Mouse (Mus musculus) neural tube, embryonic 12.5 days (tissue): Measurements from ENCODE around the gene Myh9. TPM values are rescaled to one million over a fixed set of nuclear protein-coding genes. Genes with fewer than 3 reads are reported as not detected.
"Not testable (repeated sequence)": the region's sequence is repeated elsewhere in the genome, so short reads cannot be mapped to it uniquely, and the experiment has no call there.

Source experiments
- ATAC-seq: fragments of 200-750 bp; cut with Nextera tagmentation; 2 replicates; pipeline ENCODE4 v1.8.0; 2017; ENCODE audit warnings: low read depth, mild to moderate bottlenecking, moderate TSS enrichment, moderate library complexity; ENCODE audit not compliant: low FRiP score
- H3K27ac ChIP-seq: fragments of 300-500 bp; sonication (generic); 2 replicates; pipeline ENCODE4 v1.5.1; 2016
- H3K27me3 ChIP-seq: fragments of 300-500 bp; sonication (generic); replicated peaks from 2 replicates; pipeline ENCODE4 v1.6.1; 2016; ENCODE audit warnings: mild to moderate bottlenecking
- H3K36me3 ChIP-seq: fragments of 300-500 bp; sonication (generic); 2 replicates; pipeline ENCODE4 v1.6.1; 2016; ENCODE audit warnings: mild to moderate bottlenecking
- H3K4me1 ChIP-seq: fragments of 300-500 bp; sonication (generic); 2 replicates; pipeline ENCODE4 v1.6.1; 2016
- H3K4me2 ChIP-seq: fragments of 300-500 bp; sonication (generic); replicated peaks from 2 replicates; pipeline ENCODE4 v1.6.1; 2016; ENCODE audit warnings: mild to moderate bottlenecking
- H3K4me3 ChIP-seq: fragments of 300-500 bp; sonication (generic); 2 replicates; pipeline ENCODE4 v1.5.1; 2016
- H3K9ac ChIP-seq: fragments of 300-500 bp; sonication (generic); 2 replicates; pipeline ENCODE4 v1.6.1; 2016; ENCODE audit warnings: mild to moderate bottlenecking
- H3K9me3 ChIP-seq: fragments of 300-500 bp; sonication (generic); 2 replicates; pipeline ENCODE4 v1.6.1; 2016; ENCODE audit warnings: mild to moderate bottlenecking
- WGBS: fragments of 180-500 bp; shearing (Covaris S2); methylation state at CpG from one replicate; pipeline ENCODE4 v1.1.7; 2016; 5-methylcytosine and 5-hydroxymethylcytosine counted together
- polyA plus RNA-seq: library from polyadenylated mRNA; unstranded; fragments of >200 nt; fragmentation: Nextera tagmentation; extraction: Ambion mirVana; gene quantifications from 2 replicates; pipeline ENCODE4 v1.2.1, GENCODE M21; 2016

Gene Myh9
- polyA plus RNA-seq, 1 experiment from 2014 or later = 21.0 TPM

- no peak overlapping the region for H3K4me2 ChIP-seq
- H3K36me3 ChIP-seq = no peaks in the 10 kb centered on the region
- no peak overlapping the region for H3K27ac ChIP-seq
- H3K4me3 ChIP-seq = no peak overlapping the region
- WGBS = 64% methylated on average over 5 of the region's 5 CpGs
- no peak for ATAC-seq
- no peaks in the 10 kb centered on the region for H3K9me3 ChIP-seq
- 0 out of 2 replicates have a peak, but pooled peaks cover 6% of the 10 kb centered on the region for H3K4me1 ChIP-seq
- no peaks in the 10 kb centered on the region for H3K27me3 ChIP-seq
- H3K9ac ChIP-seq = no peak overlapping the region
These were observed 39.7 kb upstream of the Myh9 start for GRCm38 (mm10) chr15:77881698-77882097.

GRCm38 (mm10) chr15:77880738-77881137, 38.8 kb upstream of the Myh9 start:
- H3K4me2 ChIP-seq = no peak overlapping the region
- H3K36me3 ChIP-seq = no peaks in the 10 kb centered on the region
- H3K27ac ChIP-seq = no peak overlapping the region
- 85% methylated on average over 5 of the region's 5 CpGs for WGBS
- H3K27me3 ChIP-seq = no peaks in the 10 kb centered on the region
- H3K4me3 ChIP-seq = no peak overlapping the region
- no peak for ATAC-seq
- no peaks in the 10 kb centered on the region for H3K9me3 ChIP-seq
- H3K9ac ChIP-seq = no peak overlapping the region
- H3K4me1 ChIP-seq = 0 out of 2 replicates have a peak, but pooled peaks cover 6% of the 10 kb centered on the region

- H3K27ac ChIP-seq = no peak overlapping the region
- no peak for ATAC-seq
- WGBS = 91% methylated on average over 3 of the region's 3 CpGs
These were observed 37.8 kb upstream of the Myh9 start for GRCm38 (mm10) chr15:77879756-77880155.

GRCm38 (mm10) chr15:77877209-77877608, 35.2 kb upstream of the Myh9 start:
- Histone ChIP-seq H3K4me3 (no peak overlapping the region), H3K27me3 (no peaks in the 10 kb centered on the region), H3K4me2 (no peak overlapping the region), H3K27ac (no peak overlapping the region), H3K36me3 (no peaks in the 10 kb centered on the region), H3K9ac (no peak overlapping the region), H3K4me1 (no peaks in the 10 kb centered on the region), H3K9me3 (no peaks in the 10 kb centered on the region)
- 70% methylated on average over 2 of the region's 2 CpGs for WGBS
- no peak for ATAC-seq

More at GRCm38 (mm10) chr15:77879756-77880155, 37.8 kb upstream of the Myh9 start:
- Histone ChIP-seq H3K4me3 (no peak overlapping the region), H3K9me3 (no peaks in the 10 kb centered on the region), H3K4me2 (no peak overlapping the region), H3K9ac (no peak overlapping the region), H3K36me3 (no peaks in the 10 kb centered on the region), H3K4me1 (0 out of 2 replicates have a peak, but pooled peaks cover 6% of the 10 kb centered on the region), H3K27me3 (no peaks in the 10 kb centered on the region)

GRCm38 (mm10) chr15:77876716-77877115, 34.7 kb upstream of the Myh9 start:
- H3K9me3 ChIP-seq = no peaks in the 10 kb centered on the region
- no peak overlapping the region for H3K4me3 ChIP-seq
- no peaks in the 10 kb centered on the region for H3K36me3 ChIP-seq
- no peak for ATAC-seq
- WGBS = 86% methylated on average over 3 of the region's 3 CpGs
- H3K27me3 ChIP-seq = no peaks in the 10 kb centered on the region
- no peak overlapping the region for H3K4me2 ChIP-seq
- H3K4me1 ChIP-seq = no peaks in the 10 kb centered on the region
- H3K9ac ChIP-seq = no peak overlapping the region
- no peak overlapping the region for H3K27ac ChIP-seq

DNA sequence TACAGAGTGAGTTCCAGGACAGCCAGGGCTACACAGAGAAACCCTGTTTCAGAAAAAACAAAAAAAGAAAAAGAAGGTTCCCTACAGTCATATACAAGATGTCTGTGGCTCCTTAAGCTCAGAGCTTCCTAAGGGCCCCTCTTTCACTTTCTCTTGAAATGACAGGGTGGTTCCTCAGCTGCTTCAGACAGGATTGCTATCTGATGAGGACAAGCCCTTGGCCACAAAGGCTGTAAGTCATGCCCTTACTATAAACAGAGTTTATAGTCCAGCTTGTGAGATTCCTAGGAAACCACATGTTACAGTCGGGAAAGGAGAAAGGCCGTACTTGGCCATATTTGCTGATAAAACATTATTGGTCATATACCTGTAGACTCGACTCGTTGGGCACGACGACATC, 34.0 kb upstream of the Myh9 start:
- Histone ChIP-seq H3K4me1 (no peaks in the 10 kb centered on the region), H3K27me3 (no peaks in the 10 kb centered on the region), H3K36me3 (no peaks in the 10 kb centered on the region), H3K4me2 (no peak overlapping the region), H3K9me3 (no peaks in the 10 kb centered on the region), H3K9ac (no peak overlapping the region), H3K27ac (no peak overlapping the region), H3K4me3 (no peak overlapping the region)
- no peak for ATAC-seq
- WGBS = 92% methylated on average over 6 of the region's 6 CpGs

DNA sequence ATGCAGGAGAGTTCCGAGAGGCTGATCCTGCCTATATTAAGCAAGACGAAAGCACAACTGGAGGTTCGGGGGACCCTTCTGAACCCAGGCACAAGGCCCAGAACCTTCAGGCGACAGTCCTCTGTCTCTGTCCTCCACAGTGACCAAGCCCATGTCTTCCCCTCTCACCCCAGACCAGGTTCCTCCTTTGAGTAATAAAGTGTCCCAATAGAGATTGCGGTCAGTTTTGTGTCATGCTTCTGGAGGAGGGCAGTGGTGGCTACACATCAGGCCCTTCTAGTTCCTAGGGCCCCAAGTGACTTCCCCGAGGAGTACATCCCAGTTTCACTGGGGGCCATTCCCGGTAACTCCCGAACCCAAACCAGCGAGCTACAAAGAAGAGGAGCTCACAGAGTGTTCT, 32.8 kb upstream of the Myh9 start:
- H3K4me2 ChIP-seq = no peak overlapping the region
- H3K27me3 ChIP-seq = no peaks in the 10 kb centered on the region
- H3K4me3 ChIP-seq = no peak overlapping the region
- no peaks in the 10 kb centered on the region for H3K4me1 ChIP-seq
- no peak overlapping the region for H3K27ac ChIP-seq
- H3K9me3 ChIP-seq = no peaks in the 10 kb centered on the region
- no peak for ATAC-seq
- WGBS = 88% methylated on average over 9 of the region's 9 CpGs
- H3K36me3 ChIP-seq = no peaks in the 10 kb centered on the region
- no peak overlapping the region for H3K9ac ChIP-seq

- Histone ChIP-seq H3K27me3 (no peaks in the 10 kb centered on the region), H3K4me1 (no peaks in the 10 kb centered on the region), H3K9ac (no peak overlapping the region), H3K9me3 (no peaks in the 10 kb centered on the region), H3K4me2 (no peak overlapping the region), H3K36me3 (no peaks in the 10 kb centered on the region), H3K4me3 (no peak overlapping the region), H3K27ac (no peak overlapping the region)
- ATAC-seq = no peak
- 87% methylated on average over 4 of the region's 4 CpGs for WGBS
These were observed 32.3 kb upstream of the Myh9 start for GRCm38 (mm10) chr15:77874310-77874709.

DNA sequence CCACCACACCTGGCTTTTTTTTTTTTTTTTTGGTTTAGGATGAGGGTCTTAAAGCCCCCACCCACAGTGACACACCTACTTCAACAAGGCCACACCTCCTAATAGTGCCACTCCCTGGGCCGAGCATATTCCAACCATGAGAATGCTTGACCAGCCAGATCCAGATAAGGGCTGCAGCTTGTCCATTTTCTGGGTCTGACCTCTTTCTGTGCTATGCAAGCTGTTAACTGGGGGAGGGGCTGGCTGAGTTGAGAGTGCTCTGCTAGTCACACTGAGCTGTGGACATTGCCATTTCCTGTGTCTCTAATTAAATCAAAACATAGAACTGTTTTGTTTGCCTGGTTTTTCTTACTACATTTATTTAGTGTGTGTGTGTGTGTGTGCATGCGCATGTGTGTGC, 31.6 kb upstream of the Myh9 start:
- ATAC-seq = no peak
- H3K9me3 ChIP-seq = no peaks in the 10 kb centered on the region

DNA sequence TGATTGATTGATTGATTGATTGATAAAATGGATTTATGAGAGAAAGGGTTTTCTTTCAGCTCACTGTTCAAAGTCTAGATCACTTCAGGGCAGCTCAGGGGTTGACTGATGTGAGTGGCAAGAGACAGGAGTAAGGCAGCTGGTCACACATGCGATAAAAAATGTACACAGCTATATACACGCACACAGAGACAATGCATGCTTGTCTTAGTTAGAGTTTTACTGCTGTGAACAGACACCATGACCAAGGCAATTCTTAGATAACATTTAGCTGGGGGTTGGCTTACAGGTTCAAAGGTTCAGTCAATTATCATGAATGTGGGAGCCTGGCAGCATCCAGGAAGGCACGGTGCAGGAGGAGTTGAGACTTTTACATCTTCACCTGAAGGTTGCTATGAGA, 31.0 kb upstream of the Myh9 start:
- Histone ChIP-seq H3K4me2 (no peak overlapping the region), H3K4me1 (no peaks in the 10 kb centered on the region), H3K4me3 (no peak overlapping the region), H3K27me3 (no peaks in the 10 kb centered on the region), H3K9ac (no peak overlapping the region), H3K9me3 (no peaks in the 10 kb centered on the region), H3K27ac (no peak overlapping the region), H3K36me3 (no peaks in the 10 kb centered on the region)
- 79% methylated on average over 3 of the region's 3 CpGs for WGBS
- no peak for ATAC-seq

More for the DNA sequence above, 31.6 kb upstream of the Myh9 start:
- Histone ChIP-seq H3K27ac (no peak overlapping the region), H3K4me3 (no peak overlapping the region), H3K4me1 (no peaks in the 10 kb centered on the region), H3K4me2 (no peak overlapping the region), H3K36me3 (no peaks in the 10 kb centered on the region), H3K27me3 (no peaks in the 10 kb centered on the region), H3K9ac (no peak overlapping the region)
- WGBS = 85% methylated on average over 2 of the region's 2 CpGs

DNA sequence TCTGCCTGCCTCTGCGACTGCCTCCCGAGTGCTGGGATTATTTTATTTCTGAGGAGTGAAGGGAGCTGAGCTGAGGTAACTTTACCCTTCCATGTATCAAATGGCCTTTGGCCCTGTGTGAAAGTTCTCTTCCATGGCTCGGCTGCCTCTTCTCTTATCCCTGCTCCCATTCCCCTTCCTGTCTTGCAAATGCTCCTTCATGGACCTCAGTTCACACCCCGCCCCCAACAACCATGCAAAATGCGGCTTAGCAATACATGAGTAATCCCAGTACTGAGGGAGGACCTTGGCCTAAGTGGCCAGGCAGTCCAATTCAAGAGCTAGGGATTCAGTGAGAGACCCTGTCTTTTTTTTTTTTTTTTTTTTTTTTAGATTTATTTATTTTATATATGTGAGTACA, 26.4 kb upstream of the Myh9 start:
- H3K27me3 ChIP-seq = no peaks in the 10 kb centered on the region
- no peak overlapping the region for H3K4me2 ChIP-seq
- no peak overlapping the region for H3K27ac ChIP-seq
- no peaks in the 10 kb centered on the region for H3K9me3 ChIP-seq
- H3K9ac ChIP-seq = no peak overlapping the region
- H3K4me1 ChIP-seq = no peaks in the 10 kb centered on the region
- H3K4me3 ChIP-seq = no peak overlapping the region
- no peak for ATAC-seq
- 91% methylated on average over 5 of the region's 5 CpGs for WGBS
- H3K36me3 ChIP-seq = no peaks in the 10 kb centered on the region

GRCm38 (mm10) chr15:77867231-77867968, 25.4 kb upstream of the Myh9 start:
- H3K9ac ChIP-seq, H3K27me3 ChIP-seq, H3K4me1 ChIP-seq, H3K27ac ChIP-seq, ATAC-seq, H3K9me3 ChIP-seq, H3K36me3 ChIP-seq, H3K4me3 ChIP-seq, H3K4me2 ChIP-seq: not testable (repeated sequence)
- WGBS = 89% methylated on average over 9 of the region's 10 CpGs

DNA sequence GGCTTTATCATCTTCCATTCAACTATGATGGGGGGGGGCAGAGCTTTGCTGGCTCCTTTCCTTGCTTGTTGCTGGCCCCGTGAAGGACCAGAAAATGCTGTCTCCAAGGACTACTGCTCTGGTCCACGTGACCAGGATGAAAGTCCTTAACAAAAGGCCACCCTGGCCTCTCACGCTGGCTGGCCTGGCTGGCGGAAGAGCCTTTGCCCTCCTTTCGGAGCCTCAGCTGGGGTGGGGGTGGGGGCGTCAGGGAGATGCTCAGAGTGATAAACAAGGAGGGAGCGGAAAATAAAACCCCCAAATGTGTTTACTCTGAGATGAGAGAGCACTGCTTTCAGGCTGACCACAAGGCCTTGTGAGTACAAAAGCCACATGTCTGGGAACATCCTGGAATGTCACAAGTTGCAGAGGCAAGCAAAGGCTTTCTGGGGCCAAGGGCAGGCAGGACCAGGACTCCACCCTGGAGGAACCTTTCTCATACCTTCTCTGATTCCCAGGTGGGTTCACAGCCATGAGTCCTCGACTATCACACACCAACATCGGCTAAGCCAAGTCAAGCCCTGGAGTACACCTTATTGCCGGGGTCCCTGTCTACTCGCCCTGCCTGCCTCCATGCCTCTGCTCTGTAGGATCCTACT, 24.7 kb upstream of the Myh9 start:
- Histone ChIP-seq H3K9ac (no peak overlapping the region), H3K27ac (no peak overlapping the region), H3K4me3 (no peak overlapping the region), H3K4me2 (no peak overlapping the region), H3K4me1 (no peaks in the 10 kb centered on the region), H3K9me3 (no peaks in the 10 kb centered on the region), H3K36me3 (no peaks in the 10 kb centered on the region), H3K27me3 (no peaks in the 10 kb centered on the region)
- WGBS = 42% methylated on average over 11 of the region's 11 CpGs
- no peak for ATAC-seq
